Mouse (Mus musculus): Measurements from ENCODE around the gene Zdhhc14. TPM values are rescaled to one million over a fixed set of nuclear protein-coding genes. Genes with fewer than 3 reads are reported as not detected.

The Zdhhc14 gene
- polyA plus RNA-seq, 1 experiment from 2014 or later: 3.5 TPM

GRCm38 (mm10) chr17:5503981-5504760 is 11.8 kb downstream of the Zdhhc14 start:
- no peak for DNase-seq (ENCODE audit: low spot score)

DNA sequence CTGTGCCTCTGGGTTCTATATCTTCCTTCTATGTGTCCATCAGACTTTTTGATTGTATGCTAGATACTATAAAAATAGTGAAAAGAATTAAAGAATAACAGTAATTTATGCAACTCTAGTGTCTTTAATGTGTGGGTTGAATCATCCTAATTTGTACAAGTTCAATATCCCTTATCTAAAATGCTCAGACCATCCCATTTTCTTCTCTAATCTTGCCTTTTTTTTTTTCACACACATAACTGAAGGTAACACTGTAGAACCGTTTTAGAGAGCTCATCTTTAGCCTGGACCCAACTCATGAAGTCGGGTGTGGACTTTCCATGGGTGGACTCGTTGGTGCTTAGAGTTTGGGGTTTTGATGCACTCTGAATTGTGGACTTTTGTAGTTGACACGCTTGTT is 12.6 kb downstream of the Zdhhc14 start:
- DNase-seq (ENCODE audit: low spot score): no peak

GRCm38 (mm10) chr17:5506553-5506952 is 14.2 kb downstream of the Zdhhc14 start:
- no peak for DNase-seq (ENCODE audit: low spot score)

DNA sequence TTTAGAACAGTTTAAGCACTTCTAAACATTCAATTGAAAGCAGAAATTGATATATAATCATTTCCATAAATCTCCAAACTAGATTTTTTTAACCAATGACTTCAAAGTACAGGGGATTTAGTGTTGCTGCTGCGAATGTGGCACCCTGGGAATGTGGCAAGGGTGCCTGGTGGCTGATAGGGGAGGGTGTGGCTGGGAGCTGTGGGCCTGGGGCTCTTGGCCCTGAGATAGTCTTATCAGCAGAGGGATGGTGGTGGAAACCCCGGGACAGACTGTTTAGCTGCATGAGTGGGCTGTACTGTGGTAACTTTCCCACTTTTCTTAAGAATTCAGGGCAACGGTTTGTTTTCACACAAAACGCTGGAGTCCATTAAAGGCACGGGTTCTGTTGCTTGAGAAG is 14.6 kb downstream of the Zdhhc14 start:
- DNase-seq (ENCODE audit: low spot score): no peak

GRCm38 (mm10) chr17:5508030-5508429 is 15.7 kb downstream of the Zdhhc14 start:
- DNase-seq (ENCODE audit: low spot score): no peak

- DNase-seq (ENCODE audit: low spot score): no peak
These were observed 18.2 kb downstream of the Zdhhc14 start for GRCm38 (mm10) chr17:5510564-5510963.

- DNase-seq (ENCODE audit: low spot score): no peak
These were observed 19.4 kb downstream of the Zdhhc14 start for GRCm38 (mm10) chr17:5511724-5512123.

DNA sequence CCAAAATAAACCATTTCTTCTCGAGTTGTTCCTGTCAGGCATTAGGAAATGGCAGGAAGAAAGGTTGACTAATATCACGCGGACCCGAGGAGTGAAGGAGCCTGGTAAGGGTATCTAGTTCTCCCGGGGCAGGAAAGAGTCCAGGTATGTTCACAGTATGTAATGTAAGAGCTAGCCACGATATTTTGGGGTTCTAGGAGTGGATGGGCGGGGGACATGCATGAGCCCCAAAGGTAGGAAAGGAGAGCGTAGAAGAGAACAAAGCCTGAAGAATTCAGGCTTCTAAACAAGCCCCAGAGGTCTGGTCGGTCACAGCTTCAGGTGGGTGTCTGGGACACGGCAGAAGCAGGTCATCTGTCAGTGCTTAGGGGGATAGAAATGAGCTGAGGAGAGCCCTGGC is 27.1 kb downstream of the Zdhhc14 start:
- DNase-seq (ENCODE audit: low spot score): no peak

DNA sequence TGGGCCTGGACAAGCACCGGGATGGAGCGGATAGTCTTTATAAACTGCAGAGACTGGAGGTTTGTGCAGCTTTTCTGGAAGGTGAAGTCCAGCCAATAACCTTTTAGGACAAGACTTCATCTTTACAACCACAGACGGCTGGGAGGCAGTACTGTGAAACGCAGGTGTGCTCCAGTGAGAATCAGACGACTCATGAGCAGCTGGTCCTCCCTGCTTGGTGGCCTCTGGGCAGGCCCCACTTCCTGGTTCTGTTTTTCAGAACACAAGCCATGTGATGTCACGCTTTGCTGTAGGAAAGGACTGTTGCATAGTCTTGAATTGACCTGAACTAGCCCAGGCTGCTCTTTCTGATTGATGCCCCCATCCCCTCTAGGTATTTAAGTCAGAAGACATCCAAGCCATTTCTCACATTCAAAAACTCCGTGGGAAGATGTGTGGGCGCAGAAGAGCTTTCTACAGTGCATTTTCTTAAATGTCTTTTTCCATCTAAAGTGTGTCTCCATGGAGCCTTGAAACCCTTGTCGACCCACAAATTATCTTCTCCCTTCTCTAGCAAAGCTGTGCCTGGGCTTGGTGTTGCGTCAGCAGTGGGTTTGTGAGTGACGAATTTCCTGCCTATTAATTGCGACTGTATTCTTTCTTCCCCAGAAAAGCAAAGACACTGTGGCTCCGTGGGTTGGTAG is 27.7 kb downstream of the Zdhhc14 start:
- peak; percentile 44 for DNase-seq (ENCODE audit: low spot score)

GRCm38 (mm10) chr17:5521532-5521931 is 29.2 kb downstream of the Zdhhc14 start:
- no peak for DNase-seq (ENCODE audit: low spot score)

- no peak for DNase-seq (ENCODE audit: low spot score)
These were observed 37.2 kb downstream of the Zdhhc14 start for GRCm38 (mm10) chr17:5529552-5529951.

- DNase-seq (ENCODE audit: low spot score): no peak
These were observed 40.5 kb downstream of the Zdhhc14 start for GRCm38 (mm10) chr17:5532816-5533215.

DNA sequence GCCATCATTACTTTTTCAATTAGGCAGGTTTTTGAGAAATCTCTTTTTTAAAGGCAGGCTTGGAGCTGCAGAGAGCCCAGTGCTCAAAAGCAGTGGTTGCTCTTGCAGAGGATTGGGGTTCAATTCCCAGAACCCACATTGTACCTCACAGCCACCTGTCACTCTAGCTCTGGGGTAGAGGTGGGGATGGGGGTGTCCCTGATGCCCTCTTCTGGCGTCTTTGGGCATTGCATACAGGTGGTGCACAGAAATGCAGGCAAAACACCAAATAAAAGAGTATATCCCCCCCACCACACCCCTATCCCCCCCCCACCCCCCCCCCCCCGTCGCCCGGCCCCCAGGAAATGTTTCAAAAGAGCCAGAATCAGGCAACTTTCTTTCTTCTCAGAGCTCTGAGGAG is 43.0 kb downstream of the Zdhhc14 start:
- DNase-seq (ENCODE audit: low spot score): peak; percentile 67

DNA sequence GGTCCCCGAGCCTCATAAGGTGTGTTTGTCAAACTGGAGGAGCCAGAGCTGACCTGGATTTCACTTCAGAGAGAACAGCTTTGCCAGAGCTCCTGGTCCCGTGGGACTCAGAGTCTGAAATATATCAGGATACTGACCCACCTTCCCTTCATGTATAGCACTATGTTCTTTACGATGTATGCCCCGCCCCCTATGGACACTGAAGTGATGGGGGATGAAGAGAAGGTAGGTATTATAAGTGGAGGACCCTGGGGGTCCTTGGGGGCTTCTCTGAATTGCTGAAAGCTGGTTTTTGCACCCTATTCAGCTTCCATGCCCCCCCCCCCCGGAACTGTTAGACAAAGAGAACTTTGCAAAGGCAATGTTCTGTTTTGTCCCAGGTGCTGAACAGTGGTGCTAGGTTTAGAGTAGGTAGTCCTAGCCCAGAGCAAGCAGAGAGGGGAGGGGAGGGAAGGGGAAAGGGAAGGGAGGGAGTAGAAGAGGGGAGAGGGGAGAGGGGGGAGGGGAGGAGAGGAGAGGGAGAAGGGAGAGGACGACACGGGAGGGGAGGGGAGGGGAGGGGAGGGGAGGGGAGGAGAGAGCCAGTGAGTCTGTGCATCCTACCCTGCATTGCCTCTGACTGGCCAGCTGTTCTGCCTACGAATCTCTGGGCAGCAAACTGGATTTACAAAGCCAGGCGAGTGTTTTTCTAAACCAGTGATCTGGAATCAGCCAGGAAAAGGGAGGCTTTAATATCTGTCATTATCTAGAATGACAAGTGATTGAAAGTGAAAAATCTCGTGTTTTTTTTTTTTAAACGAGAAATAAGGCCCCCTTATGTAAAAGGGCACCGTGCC is 44.1 kb downstream of the Zdhhc14 start:
- no peak for DNase-seq (ENCODE audit: low spot score)

- no peak for DNase-seq (ENCODE audit: low spot score)
These were observed 44.8 kb downstream of the Zdhhc14 start for GRCm38 (mm10) chr17:5537095-5537575.

DNA sequence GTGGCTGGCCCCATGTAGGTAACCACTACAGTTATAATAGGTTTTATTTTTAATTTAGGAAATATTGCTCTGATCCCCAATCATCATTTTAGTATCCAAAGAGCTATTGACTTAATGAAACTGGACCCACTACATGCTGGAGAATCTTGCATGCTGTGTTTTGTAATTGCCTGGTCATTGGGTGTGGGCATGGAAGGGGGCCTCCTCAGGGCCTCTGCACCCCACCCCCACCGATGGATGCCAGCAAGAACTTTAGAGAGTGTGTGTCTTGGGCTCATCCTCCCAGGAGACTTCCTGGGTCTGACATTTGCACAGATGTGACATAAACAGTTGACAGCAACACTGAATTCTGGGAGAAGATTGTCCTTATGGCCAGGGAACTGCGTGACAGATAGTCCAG is 49.8 kb downstream of the Zdhhc14 start:
- DNase-seq (ENCODE audit: low spot score): no peak

DNA sequence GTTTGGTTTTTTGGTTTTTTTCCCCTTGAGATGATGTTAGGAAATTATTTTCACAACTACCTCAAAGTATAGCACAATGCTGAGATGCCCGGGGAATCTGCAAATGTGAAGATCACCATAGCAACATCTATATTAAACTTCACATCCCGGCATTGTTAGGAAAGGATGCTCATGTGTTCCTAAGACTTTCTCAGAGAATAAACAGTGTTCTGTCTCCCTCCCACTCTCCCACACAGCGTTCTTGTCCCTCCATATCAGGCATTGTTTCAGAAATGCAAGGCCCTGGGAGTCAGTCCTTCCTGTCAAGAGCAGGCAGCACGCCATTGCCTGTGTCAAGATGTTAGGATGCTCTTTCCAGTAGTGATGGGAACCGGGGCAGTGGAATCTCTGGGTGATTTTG is 51.7 kb downstream of the Zdhhc14 start:
- no peak for DNase-seq (ENCODE audit: low spot score)

DNA sequence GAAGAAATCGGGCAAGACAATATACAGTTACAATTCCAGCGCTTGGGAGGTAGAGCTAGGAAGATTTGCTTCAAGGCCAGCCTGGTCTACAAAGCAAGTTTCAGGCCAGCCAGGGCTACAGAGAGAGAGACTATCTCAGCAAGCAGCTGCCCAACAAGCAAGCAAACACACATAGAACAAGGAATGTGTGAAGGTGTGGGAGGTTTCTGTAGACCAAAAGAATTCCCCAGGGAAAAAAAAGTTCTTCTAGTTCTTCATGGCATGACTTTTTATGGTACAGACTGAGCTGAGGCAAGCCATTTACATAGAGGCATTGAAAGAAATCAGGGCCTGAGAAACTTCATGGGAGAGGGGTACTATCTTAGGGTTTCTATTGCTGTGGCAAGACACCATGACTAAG is 52.7 kb downstream of the Zdhhc14 start:
- no peak for DNase-seq (ENCODE audit: low spot score)

DNA sequence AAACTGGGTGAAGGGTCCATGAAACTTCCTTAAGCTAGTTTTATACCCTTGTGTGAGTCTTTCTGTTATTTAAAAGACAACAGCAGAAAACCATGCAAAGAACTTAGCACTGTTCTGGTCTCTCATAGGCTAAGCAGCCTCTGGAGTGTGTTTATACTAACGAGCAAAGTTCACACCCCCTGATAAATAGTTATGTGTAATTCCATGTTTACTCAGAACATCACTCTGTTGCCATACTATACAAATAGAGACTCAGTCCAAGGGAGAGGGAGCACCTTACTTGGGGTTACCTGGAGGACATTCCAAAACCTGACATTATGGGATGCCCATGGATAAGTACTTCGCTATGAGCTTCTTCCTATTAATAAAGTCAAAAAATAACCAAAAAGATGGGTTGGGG is 56.2 kb downstream of the Zdhhc14 start:
- DNase-seq (ENCODE audit: low spot score): no peak

DNA sequence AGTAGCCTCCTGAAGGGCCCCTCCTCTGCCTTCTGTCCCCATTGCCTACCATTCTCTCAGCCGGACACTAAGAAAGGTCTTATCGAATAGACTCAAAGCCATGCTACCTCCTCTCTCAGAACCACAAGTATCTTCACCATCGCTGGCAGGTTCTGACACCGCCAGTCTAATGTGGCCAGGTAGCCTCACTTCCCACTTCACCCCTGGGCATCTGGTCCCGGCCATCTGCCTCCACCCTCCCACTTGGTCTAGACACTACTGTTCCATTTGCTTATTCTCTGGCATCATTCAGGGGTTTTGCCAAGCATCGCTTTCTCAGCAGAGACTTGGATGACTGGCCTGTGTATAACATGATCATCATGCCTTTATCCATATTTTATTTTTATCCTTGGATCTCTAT is 57.1 kb downstream of the Zdhhc14 start:
- DNase-seq (ENCODE audit: low spot score): no peak

DNA sequence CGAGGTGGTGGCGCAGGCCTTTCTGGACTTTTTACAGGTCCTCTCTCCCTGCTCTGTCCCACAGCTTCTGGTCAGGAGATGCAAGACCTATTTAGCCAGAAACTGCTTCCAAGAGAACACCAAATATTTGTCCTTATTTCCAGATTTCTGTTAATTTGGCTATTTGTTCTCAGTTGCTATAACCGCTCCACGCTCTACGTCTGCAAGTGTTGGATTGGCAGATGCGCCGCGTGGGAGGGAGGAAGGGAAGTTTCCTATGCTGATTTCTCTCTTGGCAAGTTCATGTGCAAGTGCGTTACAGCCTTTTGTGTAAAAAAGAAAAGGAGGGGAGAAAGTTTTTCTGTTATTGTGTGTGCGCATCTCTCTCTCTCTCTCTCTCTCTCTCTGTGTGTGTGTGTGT is 58.1 kb downstream of the Zdhhc14 start:
- no peak for DNase-seq (ENCODE audit: low spot score)

DNA sequence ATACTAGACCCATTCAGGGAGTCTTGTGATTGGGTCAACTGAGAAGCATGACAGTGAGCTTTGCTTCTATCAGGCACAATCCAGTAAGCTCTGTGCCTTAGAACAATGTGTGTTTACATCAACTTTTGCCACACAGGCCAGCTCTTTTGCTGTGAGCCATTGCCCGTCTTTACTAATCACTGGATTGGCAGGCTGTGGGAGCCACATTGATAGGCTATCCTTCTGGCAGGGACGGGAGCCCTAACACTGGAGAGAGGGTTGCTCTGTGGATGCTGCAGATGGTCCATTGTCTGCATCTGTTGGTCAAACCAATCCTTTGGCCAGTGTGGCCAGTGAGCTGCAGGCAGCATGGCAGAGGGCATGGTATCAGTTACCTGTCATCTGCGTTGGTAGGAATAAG is 58.8 kb downstream of the Zdhhc14 start:
- no peak for DNase-seq (ENCODE audit: low spot score)

Data from thymus, postnatal 0 days (tissue).